Mouse (Mus musculus) liver, postnatal 0 days (tissue): ENCODE data around the gene Foxc2.

Source experiments
- CTCF ChIP-seq: sonication (generic); IDR thresholded peaks from 2 replicates; pipeline ENCODE4 v1.5.1; 2016; ENCODE audit warnings: antibody characterized with exemption, low read depth
- EP300 ChIP-seq: IDR thresholded peaks from 2 replicates; pipeline ENCODE4 v1.6.1; 2016; ENCODE audit warnings: antibody characterized with exemption, low read depth, mild to moderate bottlenecking

- TF ChIP-seq EP300 (no peak), CTCF (no peak)
Measured at GRCm38 (mm10) chr8:121108657-121109056, 7.3 kb upstream of the Foxc2 start.
